Mouse (Mus musculus): ENCODE measurements around the gene Gm10840. TPM values are rescaled to one million over a fixed set of nuclear protein-coding genes. Genes with fewer than 3 reads are reported as not detected.
A peak's percentile ranks its signal among the peaks of the same experiment; 100 is the strongest.
"Not testable (repeated sequence)": the region's sequence is repeated elsewhere in the genome, so short reads cannot be mapped to it uniquely, and the experiment has no call there.

Gene Gm10840
- total RNA-seq (2022): not detected

DNA sequence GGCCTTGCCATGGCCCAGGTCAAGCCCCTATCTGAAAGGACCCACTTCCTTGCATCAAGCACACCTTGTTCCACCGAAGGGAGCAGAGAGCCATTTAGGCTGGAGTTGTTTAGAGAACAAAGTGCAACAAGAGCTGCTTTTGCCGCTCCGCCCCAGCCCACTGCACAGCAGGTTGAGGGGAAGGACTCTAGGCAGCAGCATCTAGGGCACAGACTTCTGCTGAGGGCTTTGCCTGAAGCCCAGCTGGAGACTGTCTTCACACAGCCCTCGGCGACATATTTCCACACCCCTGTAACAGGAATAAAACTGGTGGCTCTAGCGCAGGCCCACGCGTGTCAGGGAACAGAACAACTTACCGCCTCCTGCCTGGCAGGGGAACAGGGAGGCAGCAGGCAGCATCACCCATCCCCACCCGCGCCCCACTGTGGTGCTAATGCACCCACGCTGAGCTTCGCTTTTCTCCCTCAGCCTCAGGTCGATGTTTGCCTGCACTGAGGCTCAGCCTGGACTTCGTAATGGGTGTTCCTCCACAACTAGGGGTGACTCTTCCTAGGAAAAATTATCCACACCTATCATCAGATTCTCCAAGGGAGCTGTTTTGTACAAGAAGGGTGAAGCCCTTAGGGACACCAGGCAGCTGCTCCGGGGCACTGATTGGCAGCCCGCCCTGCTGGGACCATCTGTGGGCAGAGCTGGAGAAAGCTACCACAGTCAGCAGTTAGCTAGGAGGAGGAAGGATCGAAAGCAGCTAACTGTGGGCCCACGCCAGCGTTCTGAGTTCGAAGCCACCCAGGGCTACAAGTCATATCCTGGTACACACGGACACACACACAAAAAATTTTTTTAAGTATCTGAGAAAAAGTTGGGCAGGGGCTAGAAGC is at the start of gene Gm10840, which contains the start of gene Limd2:
Gene Gm10840, plus strand, starts transcription at position 10 of the 881 bp plus-strand sequence.
Gene Limd2, minus strand, starts transcription at position 20 of the 881 bp plus-strand sequence.
- DNase-seq: no peak

DNA sequence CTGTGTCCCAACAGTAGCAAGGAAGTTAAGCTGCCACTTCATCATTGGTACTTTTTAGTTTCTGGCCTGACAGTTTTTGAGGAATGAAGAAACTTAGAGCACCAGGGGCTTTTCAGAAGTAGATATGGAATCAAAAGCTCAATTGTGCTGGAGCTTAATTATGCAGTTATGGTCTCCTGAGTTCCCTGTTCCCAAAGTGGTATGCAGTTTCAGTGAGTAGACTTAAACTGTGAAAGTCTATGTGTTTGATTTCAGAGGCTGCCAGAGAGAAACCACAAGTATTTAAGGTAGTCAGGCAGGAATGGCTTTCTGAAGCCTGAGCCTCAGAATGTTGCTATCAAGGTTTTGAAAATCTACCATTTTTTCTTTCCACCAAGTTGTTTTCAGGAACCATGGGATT is 49.0 kb upstream of the Gm10840 start:
- no peak for DNase-seq

DNA sequence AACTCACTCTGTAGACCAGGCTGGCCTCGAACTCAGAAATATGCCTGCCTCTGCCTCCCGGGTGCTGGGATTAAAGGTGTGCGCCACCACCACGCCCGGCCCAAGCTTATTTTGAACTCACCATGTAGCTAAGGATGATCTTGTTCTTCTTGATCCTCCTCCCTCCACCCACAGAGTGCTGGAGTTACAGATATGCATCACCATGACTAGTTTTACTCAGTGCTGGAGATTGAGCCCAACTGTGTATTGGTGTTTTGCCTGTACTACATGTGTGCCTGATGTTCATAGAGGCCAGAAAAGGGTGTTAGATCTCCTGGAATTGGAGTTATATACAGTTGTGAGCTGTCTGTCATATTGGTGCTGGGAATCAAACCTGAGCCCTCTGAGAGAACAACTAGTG is 38.4 kb upstream of the Gm10840 start:
- DNase-seq: no peak

DNA sequence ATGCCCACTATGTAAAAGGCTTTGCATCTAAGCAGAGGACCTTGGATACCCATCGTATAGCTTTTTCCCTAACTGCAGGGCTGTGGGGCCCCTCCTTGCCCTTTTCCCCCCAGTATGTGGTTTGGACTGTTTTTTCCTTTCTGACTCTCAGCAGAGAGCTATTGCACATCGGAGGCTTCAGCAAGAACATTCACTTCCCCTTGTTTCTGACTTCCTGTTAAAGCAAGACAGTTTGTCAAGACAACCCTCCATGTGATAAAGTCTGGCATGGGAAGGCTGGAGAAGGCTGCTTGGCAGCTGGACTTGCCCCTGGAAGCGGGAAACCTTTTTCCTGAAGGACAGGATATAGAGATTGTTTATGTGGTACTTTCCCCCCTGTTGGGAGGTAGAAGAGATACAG is 37.9 kb upstream of the Gm10840 start:
- peak; percentile 8 for DNase-seq

DNA sequence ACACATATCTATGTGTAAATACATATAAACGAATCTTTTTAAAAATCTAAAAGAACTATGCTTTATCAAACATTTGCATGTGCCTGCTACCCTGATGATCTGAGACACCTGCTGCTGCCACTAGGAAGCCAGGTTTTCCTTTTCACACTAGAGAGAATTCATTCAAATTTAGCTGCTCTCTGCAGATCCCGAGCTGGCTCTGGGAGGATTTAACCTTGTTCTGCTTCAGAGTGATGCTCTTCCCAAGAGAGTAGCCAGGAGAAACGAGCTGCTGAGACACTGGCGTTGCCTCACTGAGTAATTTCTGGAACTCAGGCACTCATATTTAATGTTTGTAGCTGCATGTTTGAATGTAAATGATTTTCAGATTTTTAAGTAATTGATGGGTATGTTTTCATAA is 35.9 kb upstream of the Gm10840 start:
- DNase-seq: no peak

DNA sequence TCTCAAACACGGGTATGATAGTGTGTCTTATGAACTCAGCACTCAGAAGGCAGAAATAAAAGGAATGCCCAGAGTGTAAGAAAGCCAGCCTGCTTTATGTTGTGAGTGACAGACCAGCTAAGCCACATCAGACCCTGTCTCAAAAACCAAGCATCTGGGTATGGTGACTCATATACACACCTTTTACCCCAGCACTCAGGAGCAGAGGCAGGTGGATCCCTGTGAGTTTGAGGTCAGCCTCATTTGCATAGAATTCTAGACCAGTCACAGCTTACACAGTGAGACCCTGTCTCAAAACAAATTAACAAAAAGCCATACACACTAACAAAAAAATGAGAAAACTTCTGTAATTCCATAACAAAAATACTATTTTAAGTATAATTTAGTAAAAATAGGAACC is 34.8 kb upstream of the Gm10840 start:
- no peak for DNase-seq

DNA sequence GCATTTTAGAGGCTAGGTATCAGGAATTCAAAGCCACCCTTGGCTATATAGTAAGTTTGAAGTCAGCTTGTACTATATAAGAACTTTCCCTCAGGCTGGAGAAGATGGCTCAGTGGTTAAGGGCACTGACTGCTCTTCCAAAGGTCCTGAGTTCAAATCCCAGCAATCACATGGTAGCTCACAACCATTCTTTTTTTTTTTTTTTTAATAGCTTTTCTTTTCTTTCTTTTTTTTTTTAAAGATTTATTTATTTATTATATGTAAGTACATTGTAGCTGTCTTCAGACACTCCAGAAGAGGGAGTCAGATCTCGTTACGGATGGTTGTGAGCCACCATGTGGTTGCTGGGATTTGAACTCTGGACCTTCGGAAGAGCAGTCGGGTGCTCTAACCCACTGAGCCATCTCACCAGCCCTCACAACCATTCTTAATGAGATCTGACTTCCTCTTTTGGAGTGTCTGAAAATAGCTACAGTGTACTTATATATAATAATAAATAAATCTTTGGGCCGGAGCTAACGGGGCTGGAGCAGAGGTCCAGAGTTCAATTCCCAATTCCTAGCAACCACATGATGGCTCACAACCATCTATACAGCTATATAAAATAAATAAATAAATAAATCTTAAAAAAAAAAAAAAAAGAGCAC is 33.8 kb upstream of the Gm10840 start:
- not testable (repeated sequence) for DNase-seq

DNA sequence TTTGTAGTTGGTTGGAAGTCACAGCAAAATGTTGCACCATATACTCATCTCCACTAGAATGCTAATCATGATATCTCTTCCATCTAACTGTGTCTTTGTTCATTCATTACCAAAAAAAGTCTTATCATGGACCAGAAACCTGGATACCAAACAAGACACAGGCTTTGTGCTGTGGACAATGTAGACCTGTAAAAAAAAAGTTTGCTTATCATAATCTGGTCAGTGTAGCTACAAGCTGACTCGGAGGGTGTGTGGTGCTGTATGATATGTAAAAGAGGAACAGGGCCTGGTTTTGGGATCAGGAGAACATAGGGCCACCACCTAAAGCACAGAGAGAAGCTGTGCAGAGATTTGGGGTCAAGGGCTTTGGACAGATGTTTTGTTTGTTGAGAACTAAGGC is 31.2 kb upstream of the Gm10840 start:
- no peak for DNase-seq

DNA sequence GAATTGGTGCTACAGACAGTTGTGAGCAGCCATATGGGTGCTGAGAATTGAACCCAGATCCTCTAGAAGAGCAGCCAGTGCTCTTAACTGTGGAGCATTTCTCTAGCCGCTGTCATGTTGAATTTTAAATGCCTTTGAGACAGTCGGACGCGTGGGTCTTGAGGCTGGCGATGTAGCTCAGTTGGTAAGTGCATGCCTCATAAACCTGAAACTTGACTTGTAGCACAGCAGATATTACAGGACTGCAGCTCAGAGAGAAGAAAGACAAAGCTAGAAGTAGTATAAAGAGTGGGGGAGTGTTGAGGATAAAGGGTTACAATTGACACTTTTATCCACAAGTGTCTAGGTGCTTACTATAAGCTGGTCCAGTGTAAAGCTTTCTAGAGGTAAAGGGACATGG is 28.1 kb upstream of the Gm10840 start:
- no peak for DNase-seq

DNA sequence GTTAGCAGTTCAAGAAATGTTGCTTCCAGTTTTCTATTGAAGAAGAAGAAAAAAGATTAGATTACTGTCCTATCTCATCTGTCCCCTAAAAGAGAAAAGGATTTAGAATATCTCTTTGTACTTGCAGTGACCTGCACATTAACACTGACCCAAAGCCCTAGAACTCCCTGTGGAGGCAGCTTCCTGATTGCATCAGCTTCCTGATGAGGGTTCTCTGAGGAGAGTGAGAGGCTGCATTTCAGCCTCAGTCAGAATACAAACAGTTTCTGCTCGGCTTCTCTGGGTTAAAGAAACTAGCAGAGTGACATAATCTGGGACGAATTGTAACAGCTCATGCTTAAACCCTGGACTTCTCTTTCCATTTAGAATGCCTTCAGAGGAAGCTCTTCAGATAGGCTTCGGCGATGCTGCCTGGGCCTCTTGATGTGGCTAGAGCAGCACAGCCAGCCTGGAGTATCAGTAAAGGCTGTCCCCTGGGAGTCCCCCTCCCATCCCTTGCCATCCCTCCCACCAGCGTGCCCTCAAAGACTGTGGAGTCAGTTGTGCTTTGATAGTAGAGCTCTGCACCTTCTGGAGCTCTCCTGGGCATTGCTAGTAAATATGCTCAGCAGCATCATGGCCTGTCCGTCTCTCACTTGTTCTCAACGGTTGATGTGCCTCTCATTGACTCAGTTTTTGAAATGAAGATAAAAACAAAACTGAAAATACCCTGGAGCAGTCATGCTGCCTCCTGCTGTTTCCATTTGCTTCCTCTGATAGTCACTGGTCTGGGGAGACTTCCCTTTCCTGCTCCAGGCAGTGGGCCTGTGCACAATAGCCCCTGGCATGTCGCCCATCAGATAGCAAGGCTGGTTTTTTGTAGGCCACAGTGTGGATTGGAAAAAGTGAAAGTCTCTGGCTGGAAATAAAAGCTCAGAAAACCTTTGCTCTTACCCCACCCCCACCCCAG is 25.8 kb upstream of the Gm10840 start:
- DNase-seq: peak; percentile 89

DNA sequence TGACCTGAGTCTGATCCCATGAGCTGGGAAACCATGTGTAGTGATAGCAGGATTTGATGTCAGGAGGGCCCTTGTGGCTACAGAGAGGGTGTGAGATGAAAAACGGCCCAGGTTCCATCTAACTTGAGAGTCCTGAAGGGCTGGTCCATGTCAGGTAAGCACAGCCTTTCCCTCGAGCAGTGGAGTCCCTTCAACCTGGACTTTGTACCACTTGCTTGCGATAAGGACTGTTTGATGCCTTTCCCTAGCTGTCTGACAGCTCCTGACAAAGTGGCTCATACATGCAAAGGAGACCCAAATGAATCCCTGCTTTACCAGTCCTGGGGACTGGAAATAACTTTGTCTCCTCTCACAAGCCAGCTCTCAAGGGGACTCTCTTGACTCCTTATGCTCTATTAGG is 9.4 kb upstream of the Gm10840 start:
- DNase-seq: no peak

DNA sequence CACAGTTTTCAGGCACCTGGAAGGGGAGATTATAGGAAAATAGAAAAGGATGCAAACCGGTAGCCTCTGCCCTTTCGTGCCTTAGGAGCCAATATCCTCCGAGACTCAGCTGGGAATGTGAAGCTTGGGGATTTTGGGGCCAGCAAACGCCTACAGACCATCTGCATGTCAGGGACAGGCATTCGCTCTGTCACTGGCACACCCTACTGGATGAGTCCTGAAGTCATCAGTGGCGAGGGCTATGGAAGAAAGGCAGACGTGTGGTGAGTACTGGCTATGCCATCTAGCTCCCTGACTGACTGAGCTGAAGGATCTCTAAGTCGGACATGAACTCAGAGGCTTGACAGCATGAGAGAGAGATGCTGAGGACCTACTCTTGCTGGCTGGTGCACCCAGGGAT is 8.5 kb upstream of the Gm10840 start:
- DNase-seq: no peak

DNA sequence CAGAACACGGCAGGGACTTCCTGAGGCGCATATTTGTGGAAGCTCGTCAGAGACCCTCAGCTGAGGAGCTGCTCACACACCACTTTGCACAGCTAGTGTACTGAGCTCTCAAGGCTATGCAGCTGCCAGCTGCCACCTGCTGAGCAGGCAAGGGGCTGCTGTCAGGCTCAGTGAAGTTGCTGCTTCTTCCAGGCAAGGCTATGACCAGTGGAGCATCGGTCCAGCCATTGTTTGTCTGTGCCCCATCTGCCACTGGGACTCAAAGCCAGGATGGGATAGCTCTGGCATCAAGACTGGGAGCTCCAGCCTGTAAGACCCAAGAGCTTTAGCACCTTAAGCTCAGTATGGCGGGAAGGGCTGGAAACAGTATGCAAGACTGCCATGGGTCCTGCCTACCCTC is 6.6 kb upstream of the Gm10840 start:
- DNase-seq: no peak

DNA sequence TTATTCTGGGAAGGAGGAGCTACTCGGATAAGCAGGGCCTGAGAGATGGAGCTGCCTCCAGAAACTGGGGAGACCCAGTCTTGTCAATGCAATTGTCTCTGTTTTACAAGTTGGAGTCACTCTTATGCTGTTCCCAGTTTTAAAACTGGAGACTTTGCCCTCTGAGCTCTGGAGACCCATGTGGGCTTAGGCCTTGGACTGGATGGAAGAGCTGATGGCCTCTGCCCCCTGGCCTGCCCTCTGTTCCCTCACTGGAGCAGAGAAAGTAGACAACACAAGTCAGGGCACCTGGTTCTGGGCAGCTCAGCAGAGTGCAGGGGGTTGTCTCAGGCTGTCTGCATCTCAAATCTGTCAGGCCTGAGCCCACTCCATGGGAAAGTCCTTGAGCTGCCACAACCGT is 5.9 kb upstream of the Gm10840 start:
- DNase-seq: no peak

DNA sequence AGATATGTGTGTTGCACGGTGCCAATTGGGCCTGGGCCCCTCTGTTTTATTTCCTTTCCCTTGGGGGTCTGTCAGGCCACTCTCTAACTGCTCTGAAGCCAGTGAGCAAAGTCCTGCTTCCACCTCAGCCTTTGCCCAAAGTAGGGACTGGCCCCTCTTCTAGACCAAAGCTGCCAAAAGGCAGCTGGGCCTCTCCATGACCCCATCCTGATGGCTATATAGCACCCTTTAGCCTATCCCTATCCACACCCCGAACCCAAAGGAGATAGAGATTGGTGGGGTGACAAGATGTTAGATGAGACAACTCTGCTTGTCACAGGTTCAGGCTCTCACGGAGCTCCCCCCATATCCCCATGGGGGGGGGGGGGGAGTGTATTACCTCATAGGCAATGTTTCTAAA is 4.9 kb upstream of the Gm10840 start:
- no peak for DNase-seq

DNA sequence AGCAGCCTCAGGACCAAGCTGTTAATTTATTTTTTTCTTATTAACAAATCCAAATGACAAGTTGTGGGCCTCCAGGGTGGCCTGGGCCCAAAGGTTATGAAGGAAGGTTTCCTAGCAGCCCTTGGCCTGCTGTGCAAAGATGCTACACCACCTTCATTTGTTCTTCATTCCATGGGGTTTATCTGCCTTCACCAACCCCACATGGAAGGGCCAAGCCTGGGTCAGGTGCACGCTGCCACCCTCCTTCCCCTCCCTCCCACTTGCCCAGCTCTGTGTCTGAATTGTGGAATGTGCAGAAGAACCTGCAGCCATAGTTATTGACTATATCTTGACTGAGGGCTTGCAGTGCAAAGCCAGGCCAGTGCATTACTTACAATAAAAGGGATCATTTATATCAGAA is 4.4 kb upstream of the Gm10840 start:
- DNase-seq: no peak

DNA sequence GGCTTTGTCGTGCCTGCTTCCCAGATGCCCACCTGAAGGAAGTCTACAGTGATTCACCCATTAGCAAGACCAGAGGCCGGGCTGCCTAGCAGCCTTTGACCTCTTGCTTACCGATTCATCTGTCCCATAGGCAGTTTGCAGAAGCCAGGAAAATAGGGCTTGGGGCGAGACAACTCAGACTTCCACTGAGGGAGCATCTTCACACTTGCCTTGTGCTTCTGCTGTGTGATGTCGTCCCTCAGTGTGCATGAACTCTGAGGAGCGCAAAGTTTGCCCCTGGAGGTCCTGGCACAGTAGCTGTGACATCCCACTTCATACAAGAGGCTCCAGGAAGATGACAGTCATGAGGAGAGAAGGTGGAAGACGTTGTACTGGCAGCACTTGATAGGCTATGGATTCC is 3.5 kb upstream of the Gm10840 start:
- DNase-seq: no peak

DNA sequence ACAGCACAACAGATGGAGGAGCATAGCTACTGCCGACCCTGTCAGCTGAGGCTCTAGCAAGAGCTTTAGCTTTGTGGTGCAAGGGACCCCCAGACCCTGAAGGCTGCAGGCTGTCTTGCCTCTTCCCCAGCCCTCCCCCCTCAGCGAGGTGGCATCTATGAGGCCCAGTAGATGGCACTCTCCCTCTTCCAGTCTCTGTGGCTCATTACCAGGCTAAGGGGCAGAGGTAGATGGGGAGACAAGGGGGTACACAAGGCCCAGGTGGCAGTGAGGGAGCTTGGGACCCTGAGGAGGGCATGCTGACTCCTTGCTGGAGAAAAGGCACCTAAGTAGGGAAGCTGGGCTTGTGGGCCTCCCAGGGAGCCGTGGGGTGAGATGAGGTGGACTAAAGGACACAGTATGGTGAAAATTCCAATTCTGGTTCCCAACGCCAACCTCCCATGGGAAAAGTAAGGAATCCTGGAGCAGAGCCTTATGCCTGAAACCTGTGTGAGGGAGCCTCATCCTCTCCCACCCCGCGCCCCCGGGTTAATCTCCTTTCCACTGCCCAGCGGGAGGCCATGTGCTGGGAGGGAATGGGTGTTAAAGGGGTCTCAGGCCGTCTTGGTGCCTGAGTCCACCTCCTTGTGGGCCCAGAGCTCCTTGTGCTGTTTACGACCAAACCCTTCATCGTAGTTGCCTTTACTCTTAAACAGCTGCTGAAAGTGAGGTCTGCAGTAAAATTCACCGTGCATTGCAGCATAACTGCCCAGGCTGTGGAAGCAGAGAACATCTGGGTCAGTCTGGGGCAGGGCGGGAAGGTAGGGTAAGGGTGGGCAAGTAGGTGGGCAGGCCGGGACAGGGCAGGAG is 2.3 kb upstream of the Gm10840 start:
- no peak for DNase-seq

DNA sequence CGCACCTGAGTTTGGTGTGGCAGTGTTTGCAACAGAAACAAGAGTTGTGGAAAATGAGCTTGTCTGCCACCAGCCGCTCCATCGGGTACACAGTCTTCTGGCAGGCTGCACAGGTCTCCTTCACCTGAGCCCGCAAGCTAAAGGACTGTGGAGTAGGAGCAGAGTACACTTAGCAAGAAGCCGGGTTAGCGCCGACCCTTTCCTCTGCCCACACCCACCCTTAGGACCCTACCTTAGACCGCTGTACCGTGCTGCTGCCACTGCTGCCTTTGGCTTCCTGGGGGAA is 1.8 kb upstream of the Gm10840 start:
- no peak for DNase-seq

DNA sequence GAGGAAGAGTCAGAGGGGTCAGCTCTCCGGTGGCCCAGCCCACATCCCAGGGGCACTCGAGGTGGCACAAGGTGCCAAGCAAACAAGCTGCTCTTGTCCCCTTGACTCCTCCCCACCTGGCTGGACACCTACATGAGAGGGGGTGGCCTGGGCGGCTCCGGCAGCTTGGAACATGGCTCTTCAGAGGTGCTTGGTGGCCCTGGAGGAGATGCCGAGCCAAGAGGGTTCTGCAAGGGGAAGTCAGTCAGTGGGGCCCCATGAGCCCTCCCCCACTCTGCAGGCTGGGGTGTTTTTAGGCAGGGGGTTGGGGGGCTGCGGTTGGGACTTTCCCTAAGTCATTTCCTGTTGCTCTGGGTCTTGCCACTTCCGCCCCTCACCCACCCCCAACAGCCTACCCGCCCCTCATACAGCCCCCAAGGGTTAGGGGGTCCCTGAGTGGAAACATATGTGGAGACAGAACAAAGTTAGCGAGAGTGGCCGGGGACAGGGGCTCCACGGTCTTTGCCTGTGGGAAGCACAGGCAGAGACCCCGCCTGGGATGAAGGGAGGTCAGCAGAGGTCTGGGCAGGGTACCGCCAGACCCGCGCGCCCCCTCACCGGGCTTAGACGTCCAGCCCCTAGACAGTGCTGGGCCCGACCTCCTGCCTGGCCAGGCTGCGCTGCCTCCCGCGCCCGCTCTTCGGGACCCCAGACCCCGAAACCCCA is 1.3 kb upstream of the Gm10840 start:
- no peak for DNase-seq

All from adrenal gland, adult 8-10 months (tissue).